Mouse (Mus musculus): ENCODE results near the gene Smurf1. TPM values are rescaled to one million over a fixed set of nuclear protein-coding genes. Genes with fewer than 3 reads are reported as not detected.

The Smurf1 gene
- polyA plus RNA-seq, 1 experiment, result 16.4 TPM

DNA sequence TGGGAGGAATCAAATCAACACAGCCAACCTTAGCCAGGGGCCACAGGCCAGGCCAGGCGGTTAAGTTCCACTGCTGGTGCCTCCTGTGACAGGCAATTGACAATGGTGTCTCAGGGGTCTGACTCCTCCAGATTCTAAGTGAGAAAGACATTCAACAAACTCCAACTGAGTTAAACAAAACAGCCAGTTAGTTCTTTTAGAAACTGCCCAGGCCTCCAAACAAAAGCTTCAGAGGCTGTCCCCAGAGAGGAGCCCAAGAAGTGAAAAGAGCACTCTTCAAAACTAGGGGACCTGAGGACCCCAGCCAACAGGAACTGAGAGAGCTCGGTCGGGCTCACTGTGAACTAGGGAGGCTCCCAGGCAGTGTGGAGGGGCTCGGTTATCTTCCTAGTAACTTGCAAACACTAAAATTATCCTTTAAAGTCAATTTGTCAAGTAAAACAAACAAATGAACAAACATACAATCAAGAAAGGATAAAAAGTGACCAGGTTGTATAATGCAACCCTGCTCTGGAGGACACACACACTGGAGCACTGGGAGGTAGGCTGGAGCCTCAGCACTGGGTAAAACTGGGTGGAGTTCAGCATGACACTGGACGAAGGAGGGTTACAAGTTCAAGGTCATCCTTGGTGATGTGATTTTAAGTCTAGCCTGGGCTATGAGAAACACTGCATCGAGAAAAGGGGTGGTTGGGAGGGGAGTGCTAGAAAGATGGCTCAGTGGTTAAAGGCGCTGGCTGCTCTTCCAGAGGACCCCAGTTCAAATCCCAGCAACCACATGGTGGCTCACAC, 52.9 kb downstream of the Smurf1 start:
- no peaks in the 10 kb centered on the region for H3K27me3 ChIP-seq (ENCODE audit: control insufficient read depth, insufficient read depth, low read length)
- H3K4me1 ChIP-seq (ENCODE audit: control insufficient read depth, insufficient read depth, insufficient read length), result no peaks in the 10 kb centered on the region; the same call in 1 of the 2 replicates
- H3K4me3 ChIP-seq (ENCODE audit: extremely low read depth, insufficient read depth, insufficient read length), result no peak overlapping the region
- WGBS, result 86% methylated on average over 7 of the region's 7 CpGs
- TF ChIP-seq POLR2A (IDR thresholded peaks at IDR 0.05; ENCODE audit: low read depth, low read length), result no peak
- TF ChIP-seq CTCF (IDR thresholded peaks at IDR 0.05; ENCODE audit: extremely low read depth, insufficient read depth, insufficient read length, insufficient replicate concordance), result no peak
- no peak overlapping the region for H3K27ac ChIP-seq (ENCODE audit: insufficient read depth, low read length)
- DNase-seq (ENCODE audit: low read depth in 1 of 2, low spot score in 2 of 2), result no peak
- H3K36me3 ChIP-seq (ENCODE audit: control insufficient read depth, insufficient read depth, low read length), result no peaks in the 10 kb centered on the region

DNA sequence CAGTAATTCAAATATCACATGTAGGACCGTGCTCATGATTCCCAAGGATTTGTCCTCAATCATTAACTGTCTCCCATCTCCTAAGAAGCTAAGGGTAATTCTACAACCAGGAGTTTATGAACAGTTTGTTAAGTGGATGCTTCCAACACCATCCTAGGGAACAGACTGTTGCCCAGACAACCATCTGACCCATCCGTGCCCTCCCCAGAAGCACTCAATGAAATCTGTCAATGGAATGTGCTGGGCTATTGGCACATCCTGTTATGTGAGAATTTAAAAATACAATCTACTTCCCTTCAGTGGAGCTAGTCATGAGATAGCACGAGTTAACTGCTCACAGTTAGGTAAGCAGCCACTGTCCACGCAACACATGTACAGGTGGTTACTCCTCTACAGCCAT, 56.1 kb downstream of the Smurf1 start:
- H3K27me3 ChIP-seq (ENCODE audit: control insufficient read depth, insufficient read depth, low read length), result no peaks in the 10 kb centered on the region
- no peak for DNase-seq (ENCODE audit: low read depth in 1 of 2, low spot score in 2 of 2)
- H3K4me1 ChIP-seq (ENCODE audit: control insufficient read depth, insufficient read depth, insufficient read length), result no peaks in the 10 kb centered on the region; the same call in 1 of the 2 replicates
- no peaks in the 10 kb centered on the region for H3K36me3 ChIP-seq (ENCODE audit: control insufficient read depth, insufficient read depth, low read length)
- no peak overlapping the region for H3K4me3 ChIP-seq (ENCODE audit: extremely low read depth, insufficient read depth, insufficient read length)
- TF ChIP-seq CTCF (IDR thresholded peaks at IDR 0.05; ENCODE audit: extremely low read depth, insufficient read depth, insufficient read length, insufficient replicate concordance), result no peak
- no peak for TF ChIP-seq POLR2A (IDR thresholded peaks at IDR 0.05; ENCODE audit: low read depth, low read length)
- WGBS, result 80% methylated on average over 4 of the region's 4 CpGs
- no peak overlapping the region for H3K27ac ChIP-seq (ENCODE audit: insufficient read depth, low read length)

DNA sequence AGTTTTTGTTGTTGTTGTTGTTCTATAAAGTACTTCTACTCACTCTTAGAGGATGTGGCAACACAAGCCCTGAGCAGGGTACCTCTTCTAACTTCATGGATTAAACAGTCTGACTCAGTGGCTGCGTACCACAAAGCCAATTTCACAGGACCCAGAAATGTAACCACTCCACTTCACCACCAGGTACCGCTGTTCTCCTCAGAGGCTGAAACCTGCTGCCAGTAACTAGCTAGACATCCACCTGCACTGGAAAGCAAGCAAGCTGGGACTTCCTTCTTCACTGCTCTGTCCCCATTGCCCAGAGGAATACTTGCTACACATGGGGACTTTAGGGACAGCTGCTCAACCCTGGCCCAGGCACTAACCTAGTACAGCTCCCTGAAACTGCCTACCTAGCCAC, 58.1 kb downstream of the Smurf1 start:
- TF ChIP-seq POLR2A (IDR thresholded peaks at IDR 0.05; ENCODE audit: low read depth, low read length) (no peak), CTCF (IDR thresholded peaks at IDR 0.05; ENCODE audit: extremely low read depth, insufficient read depth, insufficient read length, insufficient replicate concordance) (peak; percentile 16; the same call in 1 of the 2 replicates)
- Histone ChIP-seq H3K27me3 (ENCODE audit: control insufficient read depth, insufficient read depth, low read length) (no peaks in the 10 kb centered on the region), H3K36me3 (ENCODE audit: control insufficient read depth, insufficient read depth, low read length) (no peaks in the 10 kb centered on the region), H3K4me1 (ENCODE audit: control insufficient read depth, insufficient read depth, insufficient read length) (no peaks in the 10 kb centered on the region; the same call in 1 of the 2 replicates), H3K27ac (ENCODE audit: insufficient read depth, low read length) (no peak overlapping the region), H3K4me3 (ENCODE audit: extremely low read depth, insufficient read depth, insufficient read length) (no peak overlapping the region)
- DNase-seq (ENCODE audit: low read depth in 1 of 2, low spot score in 2 of 2), result no peak
- WGBS, result 83% methylated on average over 2 of the region's 2 CpGs

DNA sequence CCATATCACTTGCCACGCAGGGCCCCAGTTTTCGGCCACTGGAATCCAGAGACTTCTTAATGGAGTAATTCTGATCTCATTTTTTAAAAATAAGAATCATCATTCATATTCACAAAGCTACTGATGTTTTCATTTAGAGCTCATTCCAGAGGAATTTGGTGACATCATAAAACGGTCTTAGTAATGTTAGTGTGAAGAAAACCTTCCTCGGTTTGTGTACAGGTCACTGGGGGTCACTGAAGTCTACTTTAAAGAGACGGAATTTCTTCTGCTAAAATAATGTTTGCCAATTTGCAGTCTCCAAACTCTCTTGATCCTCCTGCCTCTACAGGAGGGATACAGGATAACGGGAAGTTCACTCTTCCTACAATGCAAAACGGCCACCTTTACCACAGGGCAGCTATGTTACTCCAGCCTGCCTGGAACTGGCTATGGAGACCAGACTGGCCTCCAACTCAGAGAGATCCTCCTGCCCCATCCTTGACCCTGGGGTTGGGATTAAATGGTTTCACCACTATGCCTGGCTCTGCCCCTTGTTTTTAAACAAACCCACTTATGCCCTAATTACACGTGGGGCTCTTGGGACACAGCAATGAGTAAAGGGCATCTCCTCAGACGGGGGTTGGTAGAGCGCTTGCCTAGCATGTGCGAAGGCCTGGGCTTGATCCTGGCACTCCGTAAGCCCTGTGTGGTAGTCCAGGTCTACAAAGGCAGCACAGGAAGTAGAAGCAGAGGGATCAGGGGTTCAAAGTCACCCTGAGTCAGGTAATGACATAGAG, 61.1 kb downstream of the Smurf1 start:
- no peak overlapping the region for H3K4me3 ChIP-seq (ENCODE audit: extremely low read depth, insufficient read depth, insufficient read length)
- TF ChIP-seq POLR2A (IDR thresholded peaks at IDR 0.05; ENCODE audit: low read depth, low read length) (no peak), CTCF (IDR thresholded peaks at IDR 0.05; ENCODE audit: extremely low read depth, insufficient read depth, insufficient read length, insufficient replicate concordance) (no peak)
- peaks cover 4% of the 10 kb centered on the region for H3K36me3 ChIP-seq (ENCODE audit: control insufficient read depth, insufficient read depth, low read length)
- no peaks in the 10 kb centered on the region for H3K27me3 ChIP-seq (ENCODE audit: control insufficient read depth, insufficient read depth, low read length)
- 89% methylated on average over 12 of the region's 12 CpGs for WGBS
- H3K27ac ChIP-seq (ENCODE audit: insufficient read depth, low read length), result no peak overlapping the region
- DNase-seq (ENCODE audit: low read depth in 1 of 2, low spot score in 2 of 2), result no peak
- H3K4me1 ChIP-seq (ENCODE audit: control insufficient read depth, insufficient read depth, insufficient read length), result no peaks in the 10 kb centered on the region

DNA sequence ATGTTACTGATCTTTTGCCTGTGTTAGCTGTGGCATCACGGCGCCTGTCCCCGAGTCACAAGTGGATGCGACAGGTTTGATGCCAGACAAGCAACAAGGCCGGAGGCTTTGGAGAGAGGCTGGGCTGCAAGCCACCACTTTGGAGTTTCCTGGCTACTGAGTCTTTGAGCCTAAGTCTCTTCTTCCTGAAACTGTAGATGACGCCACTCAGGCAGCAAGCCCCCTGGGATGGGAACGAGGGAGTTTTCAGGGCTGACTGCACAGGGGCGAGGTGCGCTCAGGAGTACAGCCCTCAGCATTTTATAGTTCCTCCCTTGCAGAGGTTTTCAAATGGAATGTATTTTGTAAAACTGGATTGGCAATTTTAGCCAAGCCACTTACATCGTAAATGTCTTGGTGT, 63.9 kb downstream of the Smurf1 start:
- H3K36me3 ChIP-seq (ENCODE audit: control insufficient read depth, insufficient read depth, low read length), result peaks cover 14% of the 10 kb centered on the region
- DNase-seq (ENCODE audit: low read depth in 1 of 2, low spot score in 2 of 2), result no peak
- no peaks in the 10 kb centered on the region for H3K4me1 ChIP-seq (ENCODE audit: control insufficient read depth, insufficient read depth, insufficient read length)
- 73% methylated on average over 10 of the region's 10 CpGs for WGBS
- no peaks in the 10 kb centered on the region for H3K27me3 ChIP-seq (ENCODE audit: control insufficient read depth, insufficient read depth, low read length)
- H3K4me3 ChIP-seq (ENCODE audit: extremely low read depth, insufficient read depth, insufficient read length), result no peak overlapping the region
- TF ChIP-seq CTCF (IDR thresholded peaks at IDR 0.05; ENCODE audit: extremely low read depth, insufficient read depth, insufficient read length, insufficient replicate concordance), result no peak
- no peak overlapping the region for H3K27ac ChIP-seq (ENCODE audit: insufficient read depth, low read length)

DNA sequence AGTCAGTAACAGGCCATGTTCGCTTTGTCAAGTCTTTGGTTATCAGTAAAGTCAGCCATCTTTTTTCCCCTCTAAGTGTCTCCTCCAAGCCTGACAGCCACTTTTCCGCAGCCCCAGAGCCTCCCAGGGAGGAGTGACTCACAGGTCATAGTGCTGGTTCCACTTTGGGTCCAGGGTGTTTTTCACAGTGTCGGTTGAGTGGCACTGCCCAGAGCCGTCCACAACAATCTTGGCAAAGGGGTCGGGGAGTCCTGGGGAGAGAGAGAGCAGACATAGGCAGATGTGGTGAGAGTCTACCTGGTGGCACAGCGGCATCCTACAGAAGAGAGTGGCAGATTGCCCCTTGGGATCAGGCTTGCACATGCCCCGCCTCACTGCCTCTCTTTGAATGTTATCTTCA, 64.6 kb downstream of the Smurf1 start:
- Histone ChIP-seq H3K27me3 (ENCODE audit: control insufficient read depth, insufficient read depth, low read length) (no peaks in the 10 kb centered on the region), H3K36me3 (ENCODE audit: control insufficient read depth, insufficient read depth, low read length) (peaks cover 16% of the 10 kb centered on the region), H3K27ac (ENCODE audit: insufficient read depth, low read length) (no peak overlapping the region), H3K4me3 (ENCODE audit: extremely low read depth, insufficient read depth, insufficient read length) (no peak overlapping the region), H3K4me1 (ENCODE audit: control insufficient read depth, insufficient read depth, insufficient read length) (no peaks in the 10 kb centered on the region)
- 86% methylated on average over 7 of the region's 7 CpGs for WGBS
- TF ChIP-seq POLR2A (IDR thresholded peaks at IDR 0.05; ENCODE audit: low read depth, low read length), result no peak
- no peak for TF ChIP-seq CTCF (IDR thresholded peaks at IDR 0.05; ENCODE audit: extremely low read depth, insufficient read depth, insufficient read length, insufficient replicate concordance)
- DNase-seq (ENCODE audit: low read depth in 1 of 2, low spot score in 2 of 2), result no peak

Data from spleen, adult 2 months (tissue).